Mouse (Mus musculus) heart, postnatal 10 days (tissue): ENCODE measurements at regions not wholly inside any gene's neighbourhood (a gene's known extent, or its start where the extent isn't known, plus 50 kb on each side); places are given as distances from the start of the nearest gene placed in this dataset.

Source experiments
- DNase-seq, 2 experiments: peaks; one replicate each; pipeline ENCODE4 v3.0.0; 2021
- intact Hi-C: fragments of 180-260 bp; cut with DNase I; formaldehyde crosslinking; loops from one replicate; pipeline ENCODE4 v1.15.1; 2025

DNA sequence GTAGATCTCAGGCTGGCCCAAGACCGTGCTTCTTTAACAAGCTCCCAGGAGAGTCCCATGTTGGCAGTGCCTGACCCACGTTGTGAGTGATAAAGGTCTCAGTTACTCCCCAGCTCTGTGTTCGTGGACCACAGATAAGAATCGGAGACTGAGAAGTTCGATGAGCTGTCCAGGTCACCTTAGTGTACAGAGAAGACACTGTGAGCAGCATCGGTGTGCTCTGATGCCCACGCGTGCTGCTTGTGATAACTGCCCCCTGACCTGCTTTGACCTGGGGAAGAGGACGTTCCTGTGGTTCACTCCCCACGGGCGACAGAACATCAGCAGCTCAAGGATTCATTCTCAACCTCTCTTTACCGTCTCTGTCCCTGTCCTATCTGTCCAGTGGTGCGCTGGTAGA lies 117.1 kb upstream of the Sgk1 start:
- intact Hi-C loops, result no loop called here
- DNase-seq, result no peak

DNA sequence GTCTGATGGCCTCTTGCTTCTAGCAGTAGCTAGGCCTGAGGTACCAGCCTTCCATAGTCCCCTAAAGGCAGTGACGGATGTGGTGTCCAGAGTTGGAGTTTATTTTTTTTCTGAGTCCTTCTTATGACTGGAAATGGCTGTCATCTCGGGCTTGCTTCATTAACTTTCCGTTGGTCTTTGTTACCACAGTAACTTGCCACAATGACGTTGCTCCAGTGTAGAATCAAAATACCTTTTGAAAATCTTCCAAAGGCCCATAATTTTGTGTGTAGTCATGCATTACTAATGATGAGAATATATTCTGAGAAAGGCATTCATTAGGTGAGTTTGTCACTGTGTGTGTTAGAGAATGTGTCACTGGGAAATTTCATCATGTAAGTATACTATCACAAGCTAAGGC lies 108.4 kb upstream of the Sgk1 start:
- intact Hi-C loops, result no loop called here
- no peak for DNase-seq

DNA sequence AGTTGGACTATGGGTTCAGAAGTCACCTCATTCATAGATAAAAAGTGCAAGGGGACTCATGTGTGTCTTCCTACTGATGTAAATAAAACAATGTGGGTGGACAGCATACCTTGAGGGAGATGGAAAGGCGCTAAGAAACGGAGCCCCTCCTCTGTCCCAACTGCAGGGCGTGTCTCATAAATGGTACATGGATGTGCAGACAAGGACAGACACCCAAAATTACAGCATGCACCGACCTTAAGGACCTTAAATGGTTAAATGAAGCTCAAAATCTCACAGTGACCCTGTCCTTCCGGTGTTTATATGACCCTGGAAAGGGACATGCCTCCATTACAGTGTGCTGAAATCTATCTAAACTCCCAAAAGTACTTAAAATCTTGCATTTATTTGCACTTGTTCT lies 106.5 kb upstream of the Sgk1 start:
- no peak for DNase-seq
- intact Hi-C loops, result loop anchor here (5.0 kb wide), 1 partner anchor 173 kb away; no protein-coding TSS in a partner anchor

DNA sequence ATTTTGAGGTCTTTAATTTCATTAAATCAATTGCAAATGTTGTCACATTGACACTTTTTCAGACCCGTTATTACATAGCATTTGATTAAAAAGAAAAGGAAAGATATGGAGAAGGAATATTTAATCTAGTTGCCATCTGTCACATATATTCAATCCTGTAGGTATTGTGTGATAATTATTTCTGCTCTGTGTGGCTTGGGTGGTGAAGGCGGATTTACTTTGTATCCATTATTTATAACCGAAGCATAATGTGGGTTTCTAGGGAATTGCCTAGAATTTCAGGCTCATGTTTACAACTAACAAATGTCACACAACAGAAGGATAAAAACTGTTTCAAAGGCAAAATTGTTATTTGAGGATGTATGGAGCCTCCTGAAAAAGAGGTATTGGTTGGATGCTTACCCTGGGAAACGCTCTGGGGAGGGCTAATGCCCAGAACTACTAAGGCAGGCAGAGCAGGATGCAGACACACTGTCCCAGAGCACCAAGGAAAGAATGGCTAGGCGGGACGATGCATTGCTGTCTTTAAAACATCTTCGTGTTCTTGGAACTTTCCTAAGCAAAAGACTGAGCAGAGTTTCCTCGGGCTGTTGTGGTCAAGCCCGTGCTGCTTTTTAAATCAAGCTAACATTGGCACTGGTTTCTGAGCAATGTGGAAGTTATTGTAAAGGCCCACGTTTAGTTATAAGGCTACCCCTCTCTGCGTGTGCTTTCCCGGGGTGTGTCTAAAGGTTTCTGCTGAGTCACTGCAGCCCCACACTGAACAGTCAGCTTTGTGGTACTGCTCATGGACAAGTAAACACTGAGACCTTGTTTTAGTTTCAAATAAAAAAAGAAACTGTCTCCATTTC lies 105.8 kb upstream of the Sgk1 start:
- DNase-seq, result no peak
- intact Hi-C loops, result loop anchor here (5.0 kb wide), 1 partner anchor 174 kb away; no protein-coding TSS in a partner anchor

DNA sequence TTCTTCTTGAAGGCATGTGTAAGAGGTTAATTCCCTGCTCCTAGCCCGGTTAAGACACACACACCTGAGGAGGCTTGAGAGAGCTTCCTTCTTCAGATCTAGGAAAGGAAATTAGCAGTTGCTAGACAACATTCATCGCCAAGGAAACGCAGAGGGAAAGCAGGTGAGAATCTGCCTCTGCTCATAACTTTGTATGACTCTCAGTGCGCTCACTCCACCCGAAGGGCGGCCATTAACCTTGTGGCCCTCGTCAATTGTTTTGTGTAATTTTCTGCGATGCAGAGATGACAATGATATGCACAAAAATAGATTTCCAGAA lies 105.3 kb upstream of the Sgk1 start:
- DNase-seq, result no peak
- intact Hi-C loops, result loop anchor here (5.0 kb wide), 1 partner anchor 174 kb away; no protein-coding TSS in a partner anchor

DNA sequence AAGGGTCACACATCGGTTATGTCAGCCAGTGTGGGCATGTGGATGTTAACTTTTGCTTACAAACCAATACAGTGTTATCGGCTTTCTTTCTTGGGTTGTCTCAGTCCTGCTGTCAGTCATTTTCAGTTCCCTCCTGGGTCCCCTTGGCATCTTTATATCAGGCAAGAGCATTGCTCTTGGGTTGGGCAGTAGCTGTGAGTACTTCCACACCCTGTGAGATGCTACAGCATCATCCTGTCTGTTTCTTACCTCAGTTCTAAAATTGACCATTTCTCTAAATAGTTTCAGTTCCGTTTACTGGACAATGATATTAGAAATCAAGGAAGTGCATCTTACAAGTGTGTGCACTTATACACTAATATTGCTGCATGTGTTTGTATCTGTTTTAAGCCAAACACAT lies 104.9 kb upstream of the Sgk1 start:
- intact Hi-C loops, result loop anchor here (5.0 kb wide), 1 partner anchor 175 kb away; no protein-coding TSS in a partner anchor
- DNase-seq, result no peak

DNA sequence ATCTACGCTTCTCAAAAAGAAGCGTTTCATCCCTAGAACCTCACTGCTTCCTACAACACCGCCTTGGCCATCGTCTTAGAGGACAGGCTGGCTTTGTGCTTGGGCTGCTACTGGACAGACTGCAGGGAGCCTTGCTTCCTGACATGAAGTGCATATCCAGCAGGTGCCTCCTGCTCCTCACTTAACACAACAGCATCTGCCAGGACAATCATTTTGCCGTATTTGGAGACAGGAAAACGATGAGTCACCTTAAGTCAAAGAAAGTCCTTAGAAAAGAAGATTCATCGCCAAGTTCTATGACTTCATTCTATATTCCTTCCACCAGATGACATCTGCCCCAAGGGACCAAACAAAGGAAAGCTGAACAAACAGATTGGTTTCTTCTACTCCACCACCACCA lies 98.5 kb upstream of the Sgk1 start:
- intact Hi-C loops, result loop anchor here (1.0 to 5.0 kb wide), 5 partner anchors 81 to 319 kb away; no protein-coding TSS in a partner anchor
- DNase-seq, result peak; percentile 32 to 56

DNA sequence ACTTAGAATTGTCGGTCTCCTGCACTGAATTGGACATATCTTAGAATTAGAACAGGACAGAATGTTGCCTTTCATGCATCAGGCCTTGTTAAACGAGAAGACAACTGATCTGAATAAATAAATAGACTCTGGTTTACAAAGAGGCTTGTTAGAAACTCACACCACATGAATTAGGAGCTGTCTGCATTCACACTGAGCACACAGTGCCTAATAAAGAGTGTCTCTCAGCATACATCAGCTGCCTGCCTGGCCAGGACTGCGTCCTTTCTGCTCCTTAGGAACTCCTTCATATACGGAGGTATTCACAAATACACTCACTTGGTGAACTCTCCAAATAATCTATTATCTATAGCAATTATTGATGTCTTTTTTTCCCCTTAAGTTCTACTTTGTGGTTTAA lies 96.9 kb upstream of the Sgk1 start:
- no peak for DNase-seq
- intact Hi-C loops, result no loop called here

DNA sequence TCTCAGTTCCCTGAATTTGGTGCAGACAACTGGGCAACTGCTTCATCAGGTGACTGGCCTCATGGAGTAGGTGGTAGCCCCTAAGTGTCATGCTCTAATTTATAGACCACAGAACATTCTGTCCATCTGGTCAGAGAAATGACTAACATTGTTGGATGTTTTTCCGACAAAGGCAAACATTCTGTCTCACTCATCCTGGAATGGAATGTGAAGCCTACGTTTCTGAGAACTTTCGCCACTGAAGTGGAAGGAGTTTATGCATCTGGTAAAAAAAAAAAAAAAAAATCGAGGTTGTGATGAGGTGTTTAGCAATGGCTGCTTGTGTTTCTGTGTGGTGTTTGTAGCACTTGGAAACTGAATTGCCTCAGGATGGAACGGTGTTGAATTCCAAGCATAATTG lies 96.2 kb upstream of the Sgk1 start:
- intact Hi-C loops, result no loop called here
- no peak for DNase-seq

DNA sequence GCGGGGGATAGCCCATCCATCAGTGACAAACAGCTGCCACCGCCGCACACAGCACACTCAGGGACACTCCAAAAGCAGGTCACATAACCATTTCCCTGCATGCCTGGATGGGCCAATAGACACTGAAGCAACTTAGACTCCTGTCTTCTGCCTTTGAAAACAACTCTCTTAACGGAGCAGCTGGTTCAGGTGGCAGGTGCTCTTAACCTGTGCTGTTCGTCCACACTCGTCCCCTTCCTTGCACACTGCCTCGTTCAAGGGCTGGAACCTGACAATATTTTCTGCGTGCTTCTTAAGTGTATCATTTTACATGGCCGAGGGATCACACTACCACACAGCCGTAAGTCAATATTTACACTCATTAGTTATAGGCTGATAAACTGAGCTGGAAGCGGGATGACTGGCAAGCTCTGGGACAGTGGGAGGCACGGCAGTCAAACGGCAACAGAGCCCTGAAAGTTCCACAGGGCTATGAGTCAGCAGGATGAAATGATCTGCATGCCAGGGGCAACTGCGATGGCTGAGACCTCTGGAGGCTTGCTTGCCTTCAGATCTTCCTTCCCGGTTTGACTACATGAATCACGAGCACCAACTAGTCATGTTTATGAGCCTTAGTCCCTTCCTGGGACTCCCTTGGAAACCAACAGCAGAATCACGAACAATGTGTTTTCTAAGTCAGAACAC lies 92.0 kb upstream of the Sgk1 start:
- no peak for DNase-seq
- intact Hi-C loops, result no loop called here

DNA sequence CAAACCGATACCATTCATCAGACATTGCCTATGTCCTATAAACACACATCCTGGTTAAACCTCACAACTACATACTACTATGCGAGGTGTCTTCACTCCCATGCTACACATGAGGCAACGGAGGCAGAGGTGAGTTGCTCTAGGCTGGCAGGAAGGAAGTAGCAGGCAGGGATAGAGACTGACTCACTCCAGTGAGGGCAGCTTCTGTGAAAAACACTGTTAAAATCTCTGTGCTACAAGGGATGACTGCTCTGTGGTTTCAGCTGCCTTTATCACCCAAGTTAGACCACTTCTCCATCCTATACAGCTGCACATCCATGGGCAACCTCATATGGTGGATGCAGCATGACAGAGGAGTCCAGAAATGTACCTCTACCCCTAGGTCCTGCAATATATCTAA lies 91.0 kb upstream of the Sgk1 start:
- no peak for DNase-seq
- intact Hi-C loops, result no loop called here

DNA sequence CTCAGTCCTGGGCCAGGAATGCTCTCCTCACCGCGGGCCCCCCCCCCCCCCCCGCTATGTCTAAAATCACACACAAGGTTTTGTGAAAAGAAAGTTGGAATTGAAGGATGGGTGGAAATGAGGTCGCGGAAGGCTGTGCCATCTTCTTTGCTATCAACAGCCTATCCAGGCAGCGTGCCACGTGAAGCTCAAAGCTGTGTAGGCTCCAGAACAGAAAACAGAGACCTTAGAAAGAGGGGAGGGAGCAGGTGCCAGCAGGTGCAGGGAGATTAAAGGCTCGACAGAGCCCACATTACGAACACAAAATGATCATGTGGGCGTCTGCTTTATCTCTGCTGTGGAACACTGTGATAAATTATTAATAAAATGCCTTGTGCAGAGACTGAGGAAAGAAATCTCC lies 89.6 kb upstream of the Sgk1 start:
- no peak for DNase-seq
- intact Hi-C loops, result no loop called here

DNA sequence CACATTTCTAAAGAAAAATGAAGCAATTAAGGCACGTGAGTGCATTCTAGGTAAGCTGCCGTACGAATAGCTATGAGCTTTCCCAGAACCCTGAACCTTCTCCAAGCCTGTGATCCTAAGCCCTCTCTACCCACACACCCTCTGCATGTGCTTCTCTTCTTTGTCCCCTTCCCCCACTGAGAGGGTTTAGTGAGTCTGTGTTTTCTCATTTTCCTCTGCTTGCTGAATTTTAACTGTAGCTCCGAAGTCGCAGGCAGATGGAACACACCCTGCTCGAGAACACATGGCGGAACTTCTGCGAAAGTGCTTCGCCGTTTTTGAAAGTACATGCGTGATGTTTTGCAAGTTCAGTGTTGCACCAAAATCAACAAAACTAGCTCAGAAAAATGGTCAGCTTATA lies 88.3 kb upstream of the Sgk1 start:
- intact Hi-C loops, result no loop called here
- no peak for DNase-seq

DNA sequence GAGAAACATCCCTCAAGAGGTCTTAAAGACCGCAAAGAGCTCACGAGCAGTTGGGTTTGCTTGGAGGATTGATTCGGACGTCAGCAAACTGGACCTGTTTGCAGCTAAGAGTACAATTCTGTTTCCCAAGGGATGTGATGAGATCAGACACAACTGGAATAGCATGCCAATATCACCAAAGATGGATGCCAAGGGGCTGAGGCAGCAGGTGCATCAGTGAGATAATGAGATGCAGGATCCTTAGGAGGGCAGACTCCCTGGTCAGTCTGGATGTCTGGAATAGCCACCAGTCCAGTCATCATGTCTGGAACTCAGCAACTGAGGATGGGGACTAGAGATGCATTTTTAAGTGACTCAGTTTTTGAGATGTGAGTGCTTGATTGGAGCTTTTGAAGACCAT lies 85.6 kb upstream of the Sgk1 start:
- intact Hi-C loops, result no loop called here
- no peak for DNase-seq

DNA sequence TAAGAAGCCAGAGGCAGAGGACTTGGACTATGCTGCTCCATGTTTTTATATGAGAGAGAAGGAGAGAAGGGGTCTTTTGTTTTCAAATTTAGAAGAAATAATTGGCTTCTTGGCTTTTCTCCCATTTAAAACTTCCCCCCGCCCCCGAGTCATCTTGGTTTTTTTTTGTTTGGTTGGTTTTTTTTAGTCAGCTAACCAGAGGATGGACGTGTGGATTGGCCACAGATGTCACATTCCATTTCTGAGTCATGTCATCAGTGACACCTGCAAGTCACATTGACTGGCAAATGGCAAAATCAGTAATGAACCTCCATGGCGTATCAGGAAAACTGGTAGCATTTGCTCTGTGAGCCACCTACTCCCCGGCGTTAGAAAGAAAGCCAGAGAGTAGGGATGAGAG lies 83.9 kb upstream of the Sgk1 start:
- intact Hi-C loops, result no loop called here
- no peak for DNase-seq

DNA sequence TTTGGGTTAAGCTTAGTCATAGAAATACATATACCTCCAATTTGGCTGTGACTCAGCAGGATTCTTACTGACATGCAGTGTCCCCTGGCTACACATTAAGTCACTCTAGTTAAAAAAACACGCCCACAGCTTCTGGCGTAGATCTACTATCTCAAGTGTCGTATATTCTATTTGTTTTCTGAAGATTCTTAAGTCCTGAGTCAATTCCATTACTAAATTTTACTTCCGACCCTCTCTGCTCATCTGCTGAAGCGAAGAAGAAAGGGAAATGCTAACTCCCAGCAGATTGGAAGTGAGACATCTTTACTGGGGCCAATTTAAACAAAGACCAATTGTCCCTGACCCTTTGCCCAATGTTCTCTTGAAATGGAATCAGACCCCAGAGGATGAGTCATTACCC lies 80.4 kb upstream of the Sgk1 start:
- no peak for DNase-seq
- intact Hi-C loops, result no loop called here

DNA sequence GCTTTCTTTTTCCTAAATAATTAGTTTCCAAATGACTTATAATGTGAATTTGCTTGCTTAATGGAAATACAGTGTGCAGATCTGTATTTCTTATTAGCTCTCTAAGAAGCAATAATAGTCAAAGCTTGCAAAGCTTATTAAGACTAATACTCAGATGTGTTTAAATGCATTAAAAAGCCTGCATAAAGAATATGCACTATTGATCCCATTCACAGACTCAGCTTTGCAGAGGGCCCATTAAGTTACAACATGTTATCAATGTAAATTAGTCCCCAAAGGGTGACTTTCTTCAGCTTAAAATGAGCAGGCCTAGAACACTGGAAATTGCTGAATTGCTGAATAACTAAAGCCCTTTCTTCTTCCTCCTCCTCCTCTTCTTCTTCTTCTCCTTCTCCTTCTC lies 78.8 kb upstream of the Sgk1 start:
- DNase-seq, result no peak
- intact Hi-C loops, result no loop called here

DNA sequence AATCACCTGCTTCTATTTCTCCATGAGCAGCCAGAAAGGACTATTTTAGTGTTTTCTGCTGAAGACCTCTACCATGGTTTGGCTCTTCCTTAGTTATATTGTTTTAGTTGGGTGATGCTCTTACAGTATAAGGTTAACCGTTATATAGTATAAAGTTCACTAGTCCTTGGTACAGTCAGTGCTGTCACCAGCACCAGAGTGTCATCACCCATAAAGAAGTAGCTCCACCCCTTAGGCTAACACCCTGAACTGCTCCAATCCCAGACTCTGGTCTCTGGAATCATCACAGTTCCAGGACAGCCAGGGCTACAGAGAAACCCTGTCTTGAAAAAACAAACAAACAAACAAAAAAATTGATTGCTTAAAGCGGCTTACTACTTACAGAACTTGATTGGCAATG lies 77.2 kb upstream of the Sgk1 start:
- DNase-seq, result no peak

DNA sequence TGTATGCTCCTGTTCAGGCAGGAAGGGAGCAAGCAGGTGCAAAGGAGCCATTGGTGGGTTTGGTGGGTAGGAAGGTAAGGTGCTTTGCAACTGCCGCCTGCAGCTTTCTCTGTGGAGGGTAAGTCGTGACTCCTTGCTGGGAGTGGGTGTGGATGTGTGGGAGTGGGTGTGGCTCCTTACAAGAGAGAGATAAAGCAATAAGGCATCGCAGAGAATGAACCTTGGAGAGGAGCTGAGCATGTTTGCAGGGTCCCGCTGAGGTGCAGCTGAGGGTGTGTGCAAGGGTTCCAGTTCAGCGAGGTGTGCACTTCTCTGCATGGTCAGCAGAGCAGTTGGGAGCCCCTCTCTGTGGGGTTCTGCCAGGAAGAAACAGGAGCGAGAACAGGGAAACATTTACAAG lies 76.4 kb upstream of the Sgk1 start:
- intact Hi-C loops, result no loop called here
- DNase-seq, result no peak

More for the DNA sequence above, 77.2 kb upstream of the Sgk1 start:
- intact Hi-C loops, result no loop called here

DNA sequence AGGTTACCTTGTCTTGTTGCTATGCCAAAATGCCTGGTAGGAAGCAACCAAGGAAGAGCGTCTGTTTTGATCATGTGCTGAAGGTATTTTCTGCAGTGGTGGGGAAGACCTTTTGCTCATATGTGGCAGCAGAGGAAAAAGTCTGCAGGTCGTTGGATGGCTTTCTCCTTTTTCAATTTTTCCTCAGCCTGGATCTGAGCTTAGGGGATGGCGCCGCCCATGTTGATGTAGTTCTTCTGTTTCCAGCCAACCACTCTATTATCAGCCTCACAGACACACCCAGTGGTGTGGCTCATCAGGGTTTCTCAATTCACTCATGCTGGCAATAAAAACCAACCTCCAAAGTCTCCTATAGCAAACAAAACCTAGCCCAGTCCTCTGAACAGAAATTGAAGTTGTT lies 75.3 kb upstream of the Sgk1 start:
- DNase-seq, result no peak
- intact Hi-C loops, result no loop called here

DNA sequence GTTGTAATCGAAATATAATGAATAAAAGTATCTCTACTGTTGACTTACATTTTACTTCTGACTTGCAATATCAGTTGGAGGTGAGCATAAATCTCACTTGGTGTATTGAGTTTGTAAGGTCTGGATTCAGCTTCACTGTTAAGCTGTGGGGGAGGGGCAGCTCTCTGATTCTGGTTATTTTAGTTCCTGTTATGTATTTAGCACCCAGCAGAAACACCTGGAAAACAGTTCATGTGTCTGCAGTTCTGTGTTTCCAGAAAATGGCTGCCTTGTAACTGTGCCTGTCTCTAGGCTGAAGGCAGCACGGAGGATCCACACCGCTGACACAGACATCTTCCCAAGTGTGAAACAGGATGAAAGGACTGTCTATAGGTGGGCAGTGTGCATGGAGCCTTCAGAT lies 62.3 kb upstream of the Sgk1 start:
- intact Hi-C loops, result no loop called here

DNA sequence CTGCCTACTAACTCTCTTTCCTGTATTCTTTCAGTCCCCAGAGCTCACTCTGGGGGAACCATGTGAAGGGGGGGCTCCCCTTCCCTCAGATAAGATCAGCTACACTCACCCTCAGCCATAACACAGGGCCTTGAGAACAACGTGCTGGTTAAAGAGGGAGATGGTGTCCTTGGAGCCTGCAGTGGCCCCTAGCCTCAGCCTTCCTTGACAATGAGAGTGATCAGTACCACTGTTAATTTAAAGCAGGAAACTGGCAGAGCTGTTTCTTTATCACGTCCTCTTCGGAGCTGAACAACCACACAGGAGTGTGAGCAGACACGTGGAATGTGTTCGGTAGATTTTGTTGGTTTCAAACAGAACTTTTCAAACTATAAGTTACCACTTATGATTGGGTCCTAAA lies 60.6 kb upstream of the Sgk1 start:
- intact Hi-C loops, result no loop called here

More for the DNA sequence above, 62.3 kb upstream of the Sgk1 start:
- no peak for DNase-seq

More for the DNA sequence above, 60.6 kb upstream of the Sgk1 start:
- DNase-seq, result no peak
